Mouse (Mus musculus): ENCODE results near the gene Slc36a1. TPM values are rescaled to one million over a fixed set of nuclear protein-coding genes. Genes with fewer than 3 reads are reported as not detected.

The Slc36a1 gene
- polyA plus RNA-seq, 1 experiment from 2014 or later = 1.0 TPM

DNA sequence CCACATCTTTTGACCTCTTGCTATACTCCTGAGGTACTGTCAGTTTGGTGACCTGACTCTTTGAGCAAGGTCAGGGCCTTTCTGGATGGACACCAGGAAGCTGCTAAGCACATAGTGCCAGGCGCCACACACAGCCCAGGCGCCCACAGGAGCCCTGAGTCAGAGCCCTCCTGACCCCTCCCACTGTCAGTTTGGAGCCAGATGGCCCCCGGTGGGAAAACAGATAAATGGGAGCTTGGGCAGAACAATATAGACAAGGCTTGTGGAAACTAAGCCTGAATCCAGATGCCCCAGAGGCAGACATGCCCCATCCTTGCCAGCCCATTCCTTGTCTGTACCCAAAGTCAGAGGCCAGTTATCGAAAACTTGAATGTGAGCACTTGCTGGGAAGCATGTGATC lies 30.6 kb downstream of the Slc36a1 start:
- Histone ChIP-seq H3K4me1 (no peaks in the 10 kb centered on the region), H3K27me3 (replicated peaks) (no peaks in the 10 kb centered on the region), H3K9me3 (no peaks in the 10 kb centered on the region), H3K27ac (replicated peaks) (no peak overlapping the region), H3K9ac (no peak overlapping the region), H3K36me3 (peaks cover 29% of the 10 kb centered on the region), H3K4me2 (no peak overlapping the region), H3K4me3 (no peak overlapping the region)
- 63% methylated on average over 4 of the region's 4 CpGs for WGBS
- ATAC-seq (ENCODE audit: extremely low read depth, insufficient number of reproducible peaks, low FRiP score, low TSS enrichment) = no peak

DNA sequence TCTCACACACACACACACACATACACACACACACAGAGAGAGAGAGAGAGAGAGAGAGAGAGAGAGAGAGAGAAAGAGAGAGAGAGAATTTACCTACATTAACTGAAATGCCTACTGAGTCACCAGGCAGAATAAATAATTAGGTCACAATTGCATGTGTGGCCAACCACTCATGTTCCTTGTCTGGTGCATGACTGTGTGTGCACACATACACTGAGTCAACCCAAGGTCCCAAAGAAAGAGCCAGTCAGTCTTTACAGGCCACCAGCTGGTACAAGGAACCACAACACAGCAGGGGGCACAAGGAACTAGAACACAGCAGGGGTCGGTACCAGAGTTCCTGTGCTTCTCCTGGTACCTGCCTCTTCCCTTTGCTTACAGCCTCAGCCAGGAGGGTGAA lies 32.7 kb downstream of the Slc36a1 start:
- no peak overlapping the region for H3K4me2 ChIP-seq
- no peak overlapping the region for H3K27ac ChIP-seq (replicated peaks)
- no peaks in the 10 kb centered on the region for H3K27me3 ChIP-seq (replicated peaks)
- H3K4me1 ChIP-seq = no peaks in the 10 kb centered on the region
- no peak for ATAC-seq (ENCODE audit: extremely low read depth, insufficient number of reproducible peaks, low FRiP score, low TSS enrichment)
- H3K36me3 ChIP-seq = peaks cover 21% of the 10 kb centered on the region
- H3K9me3 ChIP-seq = no peaks in the 10 kb centered on the region
- no peak overlapping the region for H3K4me3 ChIP-seq
- WGBS = 71% methylated on average over 1 of the region's 1 CpGs
- no peak overlapping the region for H3K9ac ChIP-seq

DNA sequence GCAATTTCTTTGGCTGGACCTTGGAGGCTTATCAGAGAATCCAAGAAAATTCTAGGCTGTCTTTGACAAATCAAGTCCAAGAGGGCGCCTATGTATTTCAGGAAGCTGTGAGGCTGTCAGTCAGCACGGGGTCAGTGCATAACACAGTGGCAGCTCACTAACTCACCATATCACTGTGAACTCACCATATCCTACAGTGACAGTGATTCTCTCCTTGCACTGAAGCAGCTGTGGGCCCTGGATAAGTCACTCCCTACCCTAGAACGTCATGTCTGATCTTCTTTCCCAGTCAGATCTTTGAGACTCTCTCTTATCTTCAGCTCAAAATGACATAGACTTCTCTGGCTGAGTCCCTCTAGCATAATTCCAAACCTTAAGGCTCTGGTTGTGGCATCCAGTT lies 35.3 kb downstream of the Slc36a1 start:
- Histone ChIP-seq H3K9ac (no peak overlapping the region), H3K27ac (replicated peaks) (no peak overlapping the region), H3K4me1 (no peaks in the 10 kb centered on the region), H3K4me2 (no peak overlapping the region), H3K27me3 (replicated peaks) (no peaks in the 10 kb centered on the region), H3K4me3 (no peak overlapping the region), H3K9me3 (no peaks in the 10 kb centered on the region), H3K36me3 (0 out of 2 replicates have a peak, but pooled peaks cover 3% of the 10 kb centered on the region)
- 53% methylated on average over 3 of the region's 3 CpGs for WGBS
- ATAC-seq (ENCODE audit: extremely low read depth, insufficient number of reproducible peaks, low FRiP score, low TSS enrichment) = no peak

DNA sequence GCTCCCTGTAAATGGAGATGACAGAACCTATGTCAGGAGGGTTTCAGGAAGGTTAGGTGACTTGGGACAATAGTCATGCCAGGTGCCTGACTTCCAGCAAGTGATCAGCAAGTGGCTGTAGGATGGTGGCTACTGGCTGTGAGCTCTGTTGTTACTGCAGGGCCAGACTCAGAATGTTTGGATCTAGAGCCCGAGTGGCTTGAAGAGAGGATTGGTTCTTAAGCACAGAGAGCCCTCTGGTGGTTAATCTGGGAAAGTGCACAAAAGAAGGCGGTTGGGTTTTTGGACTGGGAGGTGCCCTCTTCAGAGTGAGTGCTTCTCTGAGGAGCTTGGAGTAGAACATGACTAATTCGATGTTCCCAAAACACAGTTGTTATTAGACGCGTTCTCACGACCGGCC lies 36.4 kb downstream of the Slc36a1 start:
- H3K27me3 ChIP-seq (replicated peaks) = no peaks in the 10 kb centered on the region
- H3K27ac ChIP-seq (replicated peaks) = no peak overlapping the region
- H3K4me1 ChIP-seq = no peaks in the 10 kb centered on the region
- ATAC-seq (ENCODE audit: extremely low read depth, insufficient number of reproducible peaks, low FRiP score, low TSS enrichment) = no peak
- H3K36me3 ChIP-seq = no peaks in the 10 kb centered on the region
- no peaks in the 10 kb centered on the region for H3K9me3 ChIP-seq
- H3K9ac ChIP-seq = no peak overlapping the region
- H3K4me2 ChIP-seq = no peak overlapping the region
- WGBS = 66% methylated on average over 7 of the region's 7 CpGs
- no peak overlapping the region for H3K4me3 ChIP-seq

DNA sequence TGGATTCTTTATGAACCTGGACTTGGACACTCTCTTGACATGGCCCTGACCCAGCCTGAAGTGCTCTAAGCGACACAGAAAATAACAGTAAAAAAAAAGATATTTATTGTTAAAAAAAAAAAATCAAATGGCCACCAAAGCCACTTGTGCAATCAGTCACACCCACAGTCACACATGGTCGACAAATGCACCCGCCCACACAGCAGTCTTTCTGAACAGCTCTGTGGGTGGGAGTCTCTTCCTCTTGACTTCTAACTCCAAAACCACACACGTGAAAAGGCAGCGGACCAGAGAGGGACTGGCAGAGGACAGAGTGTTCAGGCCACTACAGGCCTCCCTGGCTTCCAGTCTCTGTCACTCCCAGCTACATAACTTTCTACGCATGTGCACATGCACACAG lies 46.4 kb downstream of the Slc36a1 start:
- no peaks in the 10 kb centered on the region for H3K4me1 ChIP-seq
- H3K4me3 ChIP-seq = no peak overlapping the region
- no peak overlapping the region for H3K27ac ChIP-seq (replicated peaks)
- no peaks in the 10 kb centered on the region for H3K27me3 ChIP-seq (replicated peaks)
- H3K9me3 ChIP-seq = no peaks in the 10 kb centered on the region
- no peak overlapping the region for H3K9ac ChIP-seq
- no peak overlapping the region for H3K4me2 ChIP-seq
- no peaks in the 10 kb centered on the region for H3K36me3 ChIP-seq
- WGBS = 72% methylated on average over 6 of the region's 6 CpGs
- ATAC-seq (ENCODE audit: extremely low read depth, insufficient number of reproducible peaks, low FRiP score, low TSS enrichment) = no peak

DNA sequence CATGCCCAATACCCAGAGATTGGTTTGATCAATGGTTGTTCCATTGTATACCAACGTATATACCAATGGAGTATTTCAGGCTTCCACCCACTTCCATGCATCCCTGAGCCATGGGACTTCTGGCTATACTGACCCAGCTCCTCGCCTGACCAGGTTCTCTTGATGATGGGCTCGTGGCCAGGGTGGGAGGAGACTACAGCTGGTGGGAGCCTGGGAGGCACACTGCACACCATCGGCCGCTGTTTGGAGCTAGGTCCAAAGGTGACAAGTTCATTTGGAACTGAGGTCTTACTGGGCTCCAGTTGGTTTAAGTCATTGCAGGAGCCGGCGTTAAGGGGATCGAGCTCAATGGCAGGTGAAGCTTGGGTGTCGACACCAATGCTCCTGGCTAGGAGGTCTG lies 49.2 kb downstream of the Slc36a1 start:
- Histone ChIP-seq H3K27ac (replicated peaks) (no peak overlapping the region), H3K4me3 (no peak overlapping the region), H3K36me3 (no peaks in the 10 kb centered on the region), H3K27me3 (replicated peaks) (0 out of 2 replicates have a peak, but pooled peaks cover 6% of the 10 kb centered on the region), H3K9me3 (no peaks in the 10 kb centered on the region), H3K4me1 (no peaks in the 10 kb centered on the region), H3K9ac (no peak overlapping the region), H3K4me2 (no peak overlapping the region)
- WGBS = 78% methylated on average over 9 of the region's 9 CpGs
- no peak for ATAC-seq (ENCODE audit: extremely low read depth, insufficient number of reproducible peaks, low FRiP score, low TSS enrichment)

DNA sequence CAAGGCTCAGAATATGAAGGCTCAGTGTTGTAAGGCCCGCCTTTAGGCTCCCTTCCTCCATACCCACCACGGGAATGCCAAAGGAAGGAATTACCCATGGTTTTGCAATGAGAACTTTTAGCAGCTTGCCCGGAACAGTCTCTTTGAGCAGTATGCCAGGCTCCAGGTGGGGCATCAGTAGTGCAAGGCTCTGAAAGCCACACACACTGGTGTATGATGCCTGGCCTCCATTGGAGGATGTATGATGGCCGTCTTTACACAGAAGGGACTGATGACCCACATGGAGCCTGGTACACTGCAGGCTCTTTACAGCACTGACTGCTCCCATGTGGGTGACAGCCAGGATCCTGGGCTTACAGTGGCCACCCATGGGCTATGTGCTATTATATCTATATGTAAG lies 57.0 kb downstream of the Slc36a1 start:
- H3K27ac ChIP-seq (replicated peaks) = no peak overlapping the region
- no peaks in the 10 kb centered on the region for H3K36me3 ChIP-seq
- H3K4me1 ChIP-seq = no peaks in the 10 kb centered on the region
- H3K9me3 ChIP-seq = no peaks in the 10 kb centered on the region
- no peak overlapping the region for H3K9ac ChIP-seq
- WGBS = 73% methylated on average over 4 of the region's 4 CpGs
- H3K27me3 ChIP-seq (replicated peaks) = 0 out of 2 replicates have a peak, but pooled peaks cover 14% of the 10 kb centered on the region
- no peak overlapping the region for H3K4me2 ChIP-seq
- H3K4me3 ChIP-seq = no peak overlapping the region
- no peak for ATAC-seq (ENCODE audit: extremely low read depth, insufficient number of reproducible peaks, low FRiP score, low TSS enrichment)

DNA sequence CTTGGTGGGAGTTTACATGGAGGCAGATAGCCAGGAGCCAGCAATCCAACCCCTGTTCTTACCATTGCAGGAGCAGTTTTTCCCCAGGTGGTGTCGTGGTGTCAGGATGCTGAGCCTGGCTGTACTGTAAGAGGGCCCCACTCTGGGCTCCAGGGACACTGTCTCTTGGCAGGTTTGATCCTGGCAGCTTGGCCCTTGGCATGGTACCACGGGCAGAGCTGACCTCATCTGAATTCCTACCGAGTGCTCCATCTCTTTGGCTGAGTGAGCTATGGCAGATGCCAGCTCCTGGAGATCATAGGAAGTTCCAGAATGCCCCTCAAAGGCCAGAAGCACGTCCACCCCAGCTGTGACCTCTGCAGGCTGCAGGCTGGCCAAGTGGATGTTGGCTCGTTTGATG lies 57.9 kb downstream of the Slc36a1 start:
- 59% methylated on average over 5 of the region's 5 CpGs for WGBS
- ATAC-seq (ENCODE audit: extremely low read depth, insufficient number of reproducible peaks, low FRiP score, low TSS enrichment) = no peak
- H3K36me3 ChIP-seq = no peaks in the 10 kb centered on the region

DNA sequence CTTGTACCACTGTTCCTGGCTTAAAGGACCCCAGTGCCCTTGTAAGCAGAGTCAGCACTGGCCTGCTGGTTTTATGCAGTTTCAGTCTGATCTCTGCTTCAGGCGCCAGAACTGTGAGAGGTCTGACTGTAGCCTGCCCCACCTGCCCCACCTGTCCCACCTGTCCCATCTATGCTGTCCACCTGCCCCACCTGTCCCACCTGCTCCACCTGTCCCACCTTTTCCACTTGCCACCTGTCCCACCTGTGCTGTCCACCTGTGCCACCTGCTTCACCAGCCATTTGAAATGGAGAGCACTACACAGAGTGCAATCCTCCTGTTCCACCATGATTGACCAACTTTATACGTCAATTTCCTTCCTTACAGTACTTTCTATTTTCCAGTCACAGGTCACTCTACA lies 60.2 kb downstream of the Slc36a1 start:
- 0 out of 2 replicates have a peak, but pooled peaks cover 8% of the 10 kb centered on the region for H3K27me3 ChIP-seq (replicated peaks)

More for the DNA sequence above, 57.9 kb downstream of the Slc36a1 start:
- Histone ChIP-seq H3K27me3 (replicated peaks) (0 out of 2 replicates have a peak, but pooled peaks cover 14% of the 10 kb centered on the region), H3K27ac (replicated peaks) (no peak overlapping the region), H3K9me3 (no peaks in the 10 kb centered on the region), H3K9ac (no peak overlapping the region), H3K4me1 (no peaks in the 10 kb centered on the region), H3K4me3 (no peak overlapping the region), H3K4me2 (no peak overlapping the region)

DNA sequence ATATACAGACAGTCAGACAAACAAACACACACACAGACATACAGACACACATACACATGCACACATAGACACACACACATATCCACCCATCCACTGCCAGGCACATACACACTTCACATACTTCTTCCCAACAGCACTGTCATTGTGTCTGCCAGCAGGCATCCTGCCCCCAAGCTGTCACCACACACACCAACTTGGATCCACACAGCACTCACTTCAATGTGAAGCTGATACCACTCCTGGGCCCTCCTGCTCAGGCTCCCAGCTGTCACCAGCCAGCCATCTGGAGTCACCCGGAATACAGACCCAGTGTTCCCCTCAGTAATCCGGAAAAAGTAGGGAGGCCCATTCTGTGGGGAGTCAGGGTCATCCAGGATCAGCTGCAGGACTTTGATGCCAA lies 61.5 kb downstream of the Slc36a1 start:
- Histone ChIP-seq H3K36me3 (no peaks in the 10 kb centered on the region), H3K9me3 (no peaks in the 10 kb centered on the region), H3K9ac (no peak overlapping the region), H3K4me3 (no peak overlapping the region), H3K27me3 (replicated peaks) (0 out of 2 replicates have a peak, but pooled peaks cover 5% of the 10 kb centered on the region), H3K4me1 (no peaks in the 10 kb centered on the region), H3K4me2 (no peak overlapping the region), H3K27ac (replicated peaks) (no peak overlapping the region)
- 25% methylated on average over 2 of the region's 2 CpGs for WGBS
- ATAC-seq (ENCODE audit: extremely low read depth, insufficient number of reproducible peaks, low FRiP score, low TSS enrichment) = no peak

More for the DNA sequence above, 60.2 kb downstream of the Slc36a1 start:
- H3K4me3 ChIP-seq = no peak overlapping the region
- H3K4me1 ChIP-seq = no peaks in the 10 kb centered on the region
- H3K9me3 ChIP-seq = no peaks in the 10 kb centered on the region
- WGBS = 69% methylated on average over 2 of the region's 2 CpGs
- H3K27ac ChIP-seq (replicated peaks) = no peak overlapping the region
- H3K4me2 ChIP-seq = no peak overlapping the region
- H3K9ac ChIP-seq = no peak overlapping the region
- no peak for ATAC-seq (ENCODE audit: extremely low read depth, insufficient number of reproducible peaks, low FRiP score, low TSS enrichment)
- H3K36me3 ChIP-seq = no peaks in the 10 kb centered on the region

DNA sequence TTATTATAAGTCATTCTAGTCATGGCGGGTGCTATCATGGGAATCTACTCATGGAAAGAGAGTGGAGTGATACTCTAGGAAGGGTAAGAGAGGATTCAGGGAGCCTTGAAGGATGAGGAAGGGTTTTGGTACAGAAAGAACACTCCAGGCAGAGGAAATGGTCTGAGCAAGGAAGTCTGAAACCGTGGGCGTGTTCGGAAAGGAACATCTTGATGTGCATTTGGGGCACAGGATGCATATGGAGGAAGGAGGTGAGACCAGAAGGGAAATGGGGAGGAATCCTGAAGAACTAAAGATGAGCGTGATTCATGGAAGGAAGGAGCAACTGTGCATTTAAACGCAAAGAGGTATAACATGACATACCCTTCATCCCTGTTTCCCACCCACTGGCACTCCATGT lies 64.4 kb downstream of the Slc36a1 start:
- H3K4me1 ChIP-seq = no peaks in the 10 kb centered on the region
- no peaks in the 10 kb centered on the region for H3K27me3 ChIP-seq (replicated peaks)
- no peak for ATAC-seq (ENCODE audit: extremely low read depth, insufficient number of reproducible peaks, low FRiP score, low TSS enrichment)
- WGBS = 77% methylated on average over 6 of the region's 6 CpGs
- H3K36me3 ChIP-seq = no peaks in the 10 kb centered on the region
- H3K4me2 ChIP-seq = no peak overlapping the region
- H3K9ac ChIP-seq = no peak overlapping the region
- H3K9me3 ChIP-seq = no peaks in the 10 kb centered on the region
- H3K27ac ChIP-seq (replicated peaks) = no peak overlapping the region
- H3K4me3 ChIP-seq = no peak overlapping the region

DNA sequence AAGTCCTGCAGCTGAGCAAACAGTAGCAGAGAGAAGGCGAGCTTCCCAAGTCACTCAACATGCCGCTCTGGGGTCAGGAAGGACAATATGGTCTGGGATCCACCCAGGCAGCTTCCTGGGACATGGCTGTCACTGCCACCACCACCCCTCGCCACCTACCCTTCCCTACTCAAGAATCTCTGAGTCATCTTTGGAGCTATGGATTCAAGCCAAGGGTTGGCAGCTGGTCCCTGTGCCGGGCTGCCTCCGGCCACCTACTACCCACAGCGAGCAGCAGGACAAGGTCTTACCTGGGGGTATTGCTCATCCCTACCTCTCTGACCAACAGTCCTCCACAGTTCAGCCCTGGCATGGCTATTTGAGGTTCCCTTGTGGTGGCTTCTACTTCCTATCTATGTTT lies 70.6 kb downstream of the Slc36a1 start:
- Histone ChIP-seq H3K36me3 (no peaks in the 10 kb centered on the region), H3K4me1 (no peaks in the 10 kb centered on the region), H3K4me2 (no peak overlapping the region), H3K27me3 (replicated peaks) (no peaks in the 10 kb centered on the region; the same call in 1 of the 2 replicates), H3K9me3 (0 out of 2 replicates have a peak, but pooled peaks cover under 1% of the 10 kb centered on the region), H3K4me3 (no peak overlapping the region), H3K9ac (no peak overlapping the region), H3K27ac (replicated peaks) (no peak overlapping the region)
- ATAC-seq (ENCODE audit: extremely low read depth, insufficient number of reproducible peaks, low FRiP score, low TSS enrichment) = no peak
- WGBS = 79% methylated on average over 6 of the region's 6 CpGs

Measured in heart, embryonic 13.5 days (tissue).